Mouse (Mus musculus) ES-Bruce4 (cell line): ENCODE measurements around the gene Recql.

Source experiments
- CTCF ChIP-seq: IDR thresholded peaks from one replicate; pipeline ENCODE4 v1.8.1; 2011; ENCODE audit warnings: low read depth, low read length
- EP300 ChIP-seq: IDR thresholded peaks from 2 replicates; pipeline ENCODE4 v1.6.1; 2011; ENCODE audit warnings: low read depth, low read length; ENCODE audit not compliant: insufficient read depth

- TF ChIP-seq EP300: no peak
- TF ChIP-seq CTCF: no peak
These were observed 19.3 kb downstream of the Recql start for GRCm38 (mm10) chr6:142367565-142367964.
